Mouse (Mus musculus): Measurements from ENCODE around the gene Mroh3. TPM values are rescaled to one million over a fixed set of nuclear protein-coding genes. Genes with fewer than 3 reads are reported as not detected.

Mroh3 gene
- polyA plus RNA-seq, 1 experiment = not detected

DNA sequence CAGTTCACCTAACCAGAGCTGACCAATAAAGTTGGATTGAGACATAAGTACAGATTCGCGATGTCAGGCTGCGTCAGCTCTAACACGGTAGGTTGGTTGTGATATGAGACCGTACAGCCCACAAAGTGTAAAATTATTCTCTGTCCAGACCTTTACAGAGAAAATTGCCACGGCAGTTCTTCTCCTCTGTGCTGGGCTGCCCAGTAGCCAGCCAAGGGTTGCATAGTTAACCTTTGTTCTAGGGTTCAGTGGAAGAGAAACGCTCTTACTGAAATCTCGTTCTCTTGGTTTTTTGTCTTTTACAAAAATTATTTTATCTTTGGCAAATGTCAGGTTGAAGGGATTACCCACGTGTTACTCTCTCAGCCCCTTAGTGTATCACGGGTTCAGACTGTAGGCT, 9.8 kb upstream of the Mroh3 start:
- TF ChIP-seq CTCF (IDR thresholded peaks at IDR 0.05; ENCODE audit: insufficient read depth, low read depth, low read length) (no peak), POLR2A (IDR thresholded peaks at IDR 0.05; ENCODE audit: insufficient read depth, low read depth, low read length) (no peak)
- H3K27ac ChIP-seq (ENCODE audit: insufficient read depth, low read depth, low read length) = no peak overlapping the region
- no peaks in the 10 kb centered on the region for H3K4me1 ChIP-seq (ENCODE audit: control insufficient read depth, insufficient read depth, low read length)
- WGBS = 90% methylated on average over 10 of the region's 10 CpGs
- no peak overlapping the region for H3K4me3 ChIP-seq (ENCODE audit: insufficient read depth, low read depth, low read length)

DNA sequence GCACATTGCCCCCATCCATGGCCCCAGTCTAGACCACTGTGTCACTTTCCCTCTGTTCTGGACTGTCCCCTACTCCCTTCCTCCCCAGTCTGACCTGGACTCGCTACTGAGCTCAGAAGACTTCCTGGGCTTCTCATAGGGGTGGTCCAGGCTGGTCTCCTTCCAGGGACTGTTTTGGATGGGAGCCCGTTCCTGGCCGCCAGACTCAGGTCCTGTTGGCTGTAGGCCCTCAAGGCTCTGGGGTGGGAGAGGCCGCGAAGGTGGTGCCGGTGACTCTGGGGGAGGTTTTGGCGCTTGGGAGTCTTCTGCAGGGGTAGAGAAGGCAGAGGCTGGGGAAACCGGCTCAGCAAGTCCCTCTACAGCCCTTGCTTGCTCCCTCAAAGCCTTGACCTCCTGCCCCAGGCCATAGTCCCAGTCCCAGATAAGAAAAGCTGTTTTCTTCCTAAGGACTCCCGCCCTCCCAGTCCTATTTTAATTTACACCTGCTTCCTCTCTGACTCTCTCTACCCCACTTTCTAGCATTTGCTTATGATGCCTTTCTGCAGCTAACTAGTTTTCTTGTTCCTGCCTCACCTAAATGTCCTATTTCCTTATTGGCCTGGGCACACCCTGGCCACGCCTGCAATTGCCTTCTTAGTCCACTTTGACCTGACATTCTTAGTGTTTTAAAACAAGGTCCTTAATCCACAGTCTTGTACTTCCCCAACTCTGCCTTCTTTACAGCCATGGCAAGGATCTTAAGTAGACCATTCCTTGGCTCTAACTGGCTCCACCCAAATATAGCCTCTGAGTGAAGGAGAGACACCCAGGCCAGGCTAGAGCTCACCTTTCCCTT, 7.6 kb upstream of the Mroh3 start:
- TF ChIP-seq CTCF (IDR thresholded peaks at IDR 0.05; ENCODE audit: insufficient read depth, low read depth, low read length) (no peak), POLR2A (IDR thresholded peaks at IDR 0.05; ENCODE audit: insufficient read depth, low read depth, low read length) (no peak)
- no peaks in the 10 kb centered on the region for H3K4me1 ChIP-seq (ENCODE audit: control insufficient read depth, insufficient read depth, low read length)

DNA sequence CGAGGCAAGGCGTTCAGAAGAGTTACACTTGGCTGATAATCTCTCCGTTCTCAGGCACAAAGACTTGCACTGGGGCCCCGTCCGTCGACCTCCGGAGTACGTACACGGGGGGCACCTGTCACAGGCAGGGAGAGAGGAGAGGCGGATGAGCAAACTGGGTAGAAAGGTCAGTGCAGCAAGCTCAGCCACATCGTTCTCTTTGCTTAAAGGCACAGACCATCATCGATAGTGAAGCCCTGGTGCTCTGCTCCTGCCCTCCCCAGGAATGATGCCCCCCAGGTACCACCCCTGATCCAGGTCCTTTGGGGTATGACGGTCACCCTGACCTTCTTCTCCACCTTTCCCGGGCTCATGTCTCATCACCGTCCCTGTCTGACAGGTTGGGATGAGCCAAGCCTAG, 1.7 kb upstream of the Mroh3 start:
- no peak overlapping the region for H3K4me3 ChIP-seq (ENCODE audit: insufficient read depth, low read depth, low read length)
- no peaks in the 10 kb centered on the region for H3K4me1 ChIP-seq (ENCODE audit: control insufficient read depth, insufficient read depth, low read length)
- TF ChIP-seq POLR2A (IDR thresholded peaks at IDR 0.05; ENCODE audit: insufficient read depth, low read depth, low read length) (no peak), CTCF (IDR thresholded peaks at IDR 0.05; ENCODE audit: insufficient read depth, low read depth, low read length) (no peak)
- WGBS = 84% methylated on average over 15 of the region's 15 CpGs
- H3K27ac ChIP-seq (ENCODE audit: insufficient read depth, low read depth, low read length) = no peak overlapping the region

More for the DNA sequence above, 7.6 kb upstream of the Mroh3 start:
- WGBS = 75% methylated on average over 10 of the region's 10 CpGs
- H3K4me3 ChIP-seq (ENCODE audit: insufficient read depth, low read depth, low read length) = no peak overlapping the region
- H3K27ac ChIP-seq (ENCODE audit: insufficient read depth, low read depth, low read length) = no peak overlapping the region

DNA sequence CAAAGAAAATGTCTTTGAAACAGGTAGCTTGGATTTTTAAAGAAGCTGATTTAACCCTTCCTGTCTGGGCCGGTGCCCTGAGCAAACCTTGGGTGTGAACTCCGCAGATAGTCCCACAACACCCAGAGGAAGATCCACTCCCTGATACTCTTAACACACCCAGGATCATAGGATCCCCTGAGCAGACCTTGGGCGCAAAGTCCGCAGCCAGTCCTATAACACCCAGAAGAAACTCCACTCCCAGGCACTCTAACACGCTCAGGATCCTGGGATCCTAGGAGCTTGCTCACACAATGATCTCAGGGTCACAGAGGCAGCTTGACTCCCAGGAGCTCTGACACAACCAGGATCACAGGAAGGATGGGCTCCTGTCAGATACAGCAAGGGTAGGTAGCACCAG, 22.6 kb downstream of the Mroh3 start:
- WGBS = 94% methylated on average over 5 of the region's 5 CpGs
- Histone ChIP-seq H3K4me1 (ENCODE audit: control insufficient read depth, insufficient read depth, low read length) (no peaks in the 10 kb centered on the region), H3K27ac (ENCODE audit: insufficient read depth, low read depth, low read length) (no peak overlapping the region), H3K4me3 (ENCODE audit: insufficient read depth, low read depth, low read length) (no peak overlapping the region)
- TF ChIP-seq POLR2A (IDR thresholded peaks at IDR 0.05; ENCODE audit: insufficient read depth, low read depth, low read length) = no peak
- TF ChIP-seq CTCF (IDR thresholded peaks at IDR 0.05; ENCODE audit: insufficient read depth, low read depth, low read length) = no peak

DNA sequence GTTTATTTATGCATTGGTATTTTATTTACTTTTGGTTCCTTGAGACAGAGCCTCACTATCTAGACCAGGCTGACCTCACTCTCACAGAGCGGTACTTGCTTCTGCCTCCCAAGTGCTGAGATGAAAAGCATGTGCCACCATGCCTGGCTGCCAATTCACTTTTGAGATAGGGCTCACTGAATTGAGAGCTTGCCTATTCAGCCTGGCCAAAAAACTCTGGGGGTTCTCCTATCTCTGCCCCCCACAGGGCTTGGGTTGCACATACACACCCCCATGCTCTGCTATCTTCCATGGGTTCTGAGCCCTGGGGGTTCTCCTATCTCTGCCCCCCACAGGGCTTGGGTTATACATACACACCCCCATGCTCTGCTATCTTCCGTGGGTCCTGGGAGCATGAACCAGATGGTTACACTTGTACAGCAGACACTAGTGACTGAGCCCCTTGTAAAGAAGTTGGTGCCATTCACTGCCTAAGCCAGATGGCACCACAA, 33.1 kb downstream of the Mroh3 start:
- Histone ChIP-seq H3K27ac (ENCODE audit: insufficient read depth, low read depth, low read length) (no peak overlapping the region), H3K4me3 (ENCODE audit: insufficient read depth, low read depth, low read length) (no peak overlapping the region), H3K4me1 (ENCODE audit: control insufficient read depth, insufficient read depth, low read length) (peaks cover 15% of the 10 kb centered on the region)
- 52% methylated on average over 2 of the region's 2 CpGs for WGBS
- TF ChIP-seq POLR2A (IDR thresholded peaks at IDR 0.05; ENCODE audit: insufficient read depth, low read depth, low read length) = no peak
- no peak for TF ChIP-seq CTCF (IDR thresholded peaks at IDR 0.05; ENCODE audit: insufficient read depth, low read depth, low read length)

DNA sequence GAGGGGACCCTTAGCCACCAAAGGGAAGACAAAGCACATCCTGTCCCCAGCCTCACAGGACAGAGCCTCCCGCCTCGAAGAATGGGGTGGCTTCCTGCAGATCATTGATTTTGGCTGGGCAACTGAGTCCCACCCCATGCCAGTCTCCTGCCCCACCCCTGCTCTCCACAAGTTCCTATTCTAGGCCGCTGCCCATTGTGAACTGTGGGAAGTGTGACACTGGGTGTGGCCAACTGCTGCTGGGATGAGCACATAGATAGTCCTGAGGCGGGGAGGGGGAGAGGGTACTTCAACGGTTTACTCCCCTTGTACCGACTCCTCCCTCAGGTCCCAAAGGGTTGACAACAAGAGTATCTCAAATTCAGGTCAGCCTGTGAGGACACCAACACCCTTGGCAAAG, 33.9 kb downstream of the Mroh3 start:
- Histone ChIP-seq H3K27ac (ENCODE audit: insufficient read depth, low read depth, low read length) (no peak overlapping the region), H3K4me3 (ENCODE audit: insufficient read depth, low read depth, low read length) (no peak overlapping the region), H3K4me1 (ENCODE audit: control insufficient read depth, insufficient read depth, low read length) (peaks cover 22% of the 10 kb centered on the region)
- 64% methylated on average over 6 of the region's 6 CpGs for WGBS
- no peak for TF ChIP-seq CTCF (IDR thresholded peaks at IDR 0.05; ENCODE audit: insufficient read depth, low read depth, low read length)
- no peak for TF ChIP-seq POLR2A (IDR thresholded peaks at IDR 0.05; ENCODE audit: insufficient read depth, low read depth, low read length)

DNA sequence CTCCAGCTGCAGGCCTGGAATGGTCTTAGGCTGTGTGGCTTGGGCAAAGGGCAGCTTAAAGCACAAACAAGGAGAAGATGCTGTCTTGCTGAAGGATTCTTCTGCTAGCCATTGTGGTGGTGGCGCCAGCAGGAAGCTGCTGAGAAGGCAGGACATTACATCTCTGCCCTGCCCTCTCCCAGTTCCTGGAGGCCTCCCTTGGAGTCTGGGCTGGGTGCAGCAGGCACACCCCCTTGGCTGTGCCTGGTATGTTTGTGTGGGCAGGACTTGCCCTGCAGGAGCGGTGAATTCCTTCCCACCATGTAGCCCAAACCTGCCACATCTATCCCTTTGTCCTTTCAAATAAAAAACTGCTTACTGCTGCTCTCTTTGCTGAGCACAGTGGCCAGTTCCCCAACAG, 35.5 kb downstream of the Mroh3 start:
- 55% methylated on average over 2 of the region's 2 CpGs for WGBS
- no peak overlapping the region for H3K27ac ChIP-seq (ENCODE audit: insufficient read depth, low read depth, low read length)
- H3K4me1 ChIP-seq (ENCODE audit: control insufficient read depth, insufficient read depth, low read length) = peaks cover 23% of the 10 kb centered on the region
- H3K4me3 ChIP-seq (ENCODE audit: insufficient read depth, low read depth, low read length) = no peak overlapping the region
- TF ChIP-seq POLR2A (IDR thresholded peaks at IDR 0.05; ENCODE audit: insufficient read depth, low read depth, low read length) = no peak
- TF ChIP-seq CTCF (IDR thresholded peaks at IDR 0.05; ENCODE audit: insufficient read depth, low read depth, low read length) = no peak

DNA sequence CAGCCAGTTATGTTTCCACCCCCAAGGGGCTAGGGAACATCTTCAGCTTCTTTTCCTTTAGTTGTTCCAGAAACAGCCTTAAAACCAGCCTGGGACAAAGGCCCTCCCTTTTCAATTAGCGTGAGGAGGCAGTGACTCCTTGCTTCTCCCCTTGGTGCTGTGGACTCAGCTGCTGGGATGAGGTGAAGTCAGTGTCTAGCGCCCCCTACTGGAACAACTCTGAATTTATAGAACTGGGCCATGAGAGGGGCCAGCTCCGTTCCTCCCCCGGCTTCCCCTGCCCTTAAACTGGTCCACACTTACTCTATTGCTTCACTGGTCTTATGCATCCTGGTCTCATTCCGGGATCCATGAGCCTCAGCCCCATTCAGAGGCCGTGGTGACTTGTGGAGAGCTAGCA, 37.4 kb downstream of the Mroh3 start:
- Histone ChIP-seq H3K4me3 (ENCODE audit: insufficient read depth, low read depth, low read length) (no peak overlapping the region), H3K4me1 (ENCODE audit: control insufficient read depth, insufficient read depth, low read length) (peaks cover 25% of the 10 kb centered on the region), H3K27ac (ENCODE audit: insufficient read depth, low read depth, low read length) (no peak overlapping the region)
- peak; percentile 51 for TF ChIP-seq CTCF (IDR thresholded peaks at IDR 0.05; ENCODE audit: insufficient read depth, low read depth, low read length)
- TF ChIP-seq POLR2A (IDR thresholded peaks at IDR 0.05; ENCODE audit: insufficient read depth, low read depth, low read length) = no peak
- 27% methylated on average over 6 of the region's 6 CpGs for WGBS

DNA sequence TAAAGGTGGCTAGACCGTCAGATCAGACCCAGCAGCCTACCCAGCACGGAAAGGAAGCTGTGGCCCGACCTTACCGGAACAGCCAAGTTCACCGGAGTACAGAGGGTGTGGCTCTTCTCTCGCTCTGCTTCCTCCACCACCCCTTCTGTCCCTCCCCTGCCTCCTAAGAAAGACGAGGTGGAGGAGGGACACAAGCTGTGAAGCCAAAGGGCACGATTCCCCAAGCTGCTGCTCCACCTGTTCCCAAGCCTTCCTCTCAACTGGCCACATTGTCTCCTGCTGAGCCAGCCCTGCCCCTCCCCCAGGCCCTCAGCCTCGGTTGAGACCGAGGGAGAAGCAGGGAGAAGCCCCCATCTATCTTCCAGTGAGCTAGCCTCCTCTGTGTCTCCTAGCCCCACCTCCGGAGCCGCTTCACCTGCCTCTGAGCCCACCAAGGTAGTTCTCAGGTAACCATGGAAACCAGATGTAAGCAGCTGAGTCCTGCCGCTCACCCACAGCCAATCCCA, 38.5 kb downstream of the Mroh3 start:
- H3K4me1 ChIP-seq (ENCODE audit: control insufficient read depth, insufficient read depth, low read length) = peaks cover 25% of the 10 kb centered on the region
- no peak overlapping the region for H3K27ac ChIP-seq (ENCODE audit: insufficient read depth, low read depth, low read length)
- WGBS = 40% methylated on average over 13 of the region's 13 CpGs

More for the DNA sequence above, 38.5 kb downstream of the Mroh3 start:
- no peak for TF ChIP-seq CTCF (IDR thresholded peaks at IDR 0.05; ENCODE audit: insufficient read depth, low read depth, low read length)
- TF ChIP-seq POLR2A (IDR thresholded peaks at IDR 0.05; ENCODE audit: insufficient read depth, low read depth, low read length) = no peak
- H3K4me3 ChIP-seq (ENCODE audit: insufficient read depth, low read depth, low read length) = no peak overlapping the region
